Mouse (Mus musculus) erythroblast, embryonic 14.5 days (primary cell): Measurements from ENCODE around the gene Cep128. TPM values are rescaled to one million over a fixed set of nuclear protein-coding genes. Genes with fewer than 3 reads are reported as not detected.
"Not testable (repeated sequence)": the region's sequence is repeated elsewhere in the genome, so short reads cannot be mapped to it uniquely, and the experiment has no call there.

Experiments
- H3K27me3 ChIP-seq: 2 replicates; pipeline ENCODE4 v1.6.1; 2012; ENCODE audit warnings: inconsistent platforms; ENCODE audit not compliant: control insufficient read depth
- H3K36me3 ChIP-seq: 2 replicates; pipeline ENCODE4 v1.6.1; 2012; ENCODE audit warnings: mild to moderate bottlenecking, inconsistent platforms; ENCODE audit not compliant: control insufficient read depth
- H3K4me1 ChIP-seq: 2 replicates; pipeline ENCODE4 v1.6.1; 2012; ENCODE audit warnings: inconsistent platforms; ENCODE audit not compliant: control insufficient read depth
- H3K4me3 ChIP-seq: replicated peaks from 2 replicates; pipeline ENCODE3; 2012; ENCODE audit warnings: moderate library complexity, mild to moderate bottlenecking, inconsistent platforms
- H3K9me3 ChIP-seq: 2 replicates; pipeline ENCODE4 v1.6.1; 2012; ENCODE audit warnings: low read length, inconsistent platforms, mixed read lengths; ENCODE audit not compliant: control insufficient read depth
- GATA1 ChIP-seq: IDR thresholded peaks from 2 replicates; pipeline ENCODE4 v1.6.1; 2012; ENCODE audit warnings: low read length, inconsistent platforms, mixed read lengths
- TAL1 ChIP-seq: IDR thresholded peaks from 3 replicates; pipeline ENCODE4 v1.6.1; 2012; ENCODE audit warnings: low read length, inconsistent platforms, mixed read lengths
- polyA plus RNA-seq: library from polyadenylated mRNA; stranded (reverse); fragments of >175 nt; gene quantifications from 2 replicates; pipeline ENCODE4 v1.2.3, GENCODE M21; 2012

Gene Cep128
- polyA plus RNA-seq, 1 experiment = 1.4 TPM

DNA sequence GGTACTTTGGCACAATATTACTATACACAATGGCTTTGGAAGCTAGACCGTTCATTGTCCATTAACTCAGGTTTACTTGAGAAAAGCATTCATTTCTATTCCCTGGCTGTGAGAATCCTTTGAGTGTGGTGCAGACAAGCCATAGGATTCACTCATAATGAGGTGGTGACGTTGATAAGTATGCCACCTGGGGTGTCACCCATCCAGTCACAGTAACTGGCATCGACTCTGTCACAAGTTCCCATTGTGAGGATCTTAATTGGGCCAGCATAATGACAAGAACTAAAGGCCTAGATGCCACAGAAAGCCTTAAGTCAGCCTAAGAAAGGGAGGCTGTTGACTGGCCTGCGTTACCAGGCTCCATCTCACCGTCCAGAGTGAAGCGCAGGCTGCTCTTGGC, 396.9 kb downstream of the Cep128 start:
- H3K4me1 ChIP-seq = no peaks in the 10 kb centered on the region
- TF ChIP-seq TAL1 = no peak
- TF ChIP-seq GATA1 = no peak
- H3K36me3 ChIP-seq = no peaks in the 10 kb centered on the region
- H3K27me3 ChIP-seq = no peaks in the 10 kb centered on the region
- H3K9me3 ChIP-seq = no peaks in the 10 kb centered on the region
- no peak overlapping the region for H3K4me3 ChIP-seq

DNA sequence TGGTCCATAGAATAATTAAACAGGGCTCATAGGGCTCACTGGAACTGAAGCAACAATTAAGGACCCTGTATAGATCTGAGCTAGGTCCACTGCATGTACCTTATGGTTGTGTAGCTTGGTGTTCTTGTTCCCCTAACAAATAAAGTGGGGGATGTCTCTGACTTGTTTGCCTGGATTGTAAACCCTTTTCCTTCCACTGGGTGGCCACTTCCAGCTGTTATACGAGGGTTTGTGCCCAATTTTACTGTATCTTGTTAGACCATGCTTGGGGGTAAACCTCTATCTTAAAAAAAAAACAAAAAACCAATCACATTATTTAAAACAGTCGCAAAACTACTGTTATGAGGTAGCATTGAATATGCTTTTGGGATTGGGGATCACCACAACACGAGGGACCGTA, 402.2 kb downstream of the Cep128 start:
- Histone ChIP-seq H3K4me1 (no peaks in the 10 kb centered on the region), H3K9me3 (no peaks in the 10 kb centered on the region), H3K36me3 (no peaks in the 10 kb centered on the region), H3K27me3 (no peaks in the 10 kb centered on the region), H3K4me3 (no peak overlapping the region)
- TF ChIP-seq TAL1 (no peak), GATA1 (no peak)

DNA sequence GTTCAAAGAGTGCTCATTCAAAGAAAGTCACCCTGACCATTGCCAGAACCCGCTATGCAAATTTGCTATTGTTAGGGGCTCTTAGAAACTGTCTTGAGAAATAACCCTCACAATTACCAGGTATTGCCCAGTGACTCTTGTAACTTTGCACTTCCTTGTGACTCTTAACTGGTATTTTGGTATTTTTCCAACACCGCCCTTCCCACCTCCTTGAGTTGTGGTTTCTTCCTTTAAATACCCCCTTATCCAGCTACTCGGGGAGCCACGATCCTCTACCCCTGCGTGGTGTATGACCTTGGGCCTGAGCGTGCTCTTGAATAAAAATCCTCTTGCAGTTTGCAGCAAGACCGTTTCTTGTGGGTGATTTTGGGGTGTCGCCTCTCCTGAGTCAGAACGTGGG, 407.8 kb downstream of the Cep128 start:
- not testable (repeated sequence) for H3K4me3 ChIP-seq, H3K36me3 ChIP-seq, H3K4me1 ChIP-seq, H3K9me3 ChIP-seq, H3K27me3 ChIP-seq

DNA sequence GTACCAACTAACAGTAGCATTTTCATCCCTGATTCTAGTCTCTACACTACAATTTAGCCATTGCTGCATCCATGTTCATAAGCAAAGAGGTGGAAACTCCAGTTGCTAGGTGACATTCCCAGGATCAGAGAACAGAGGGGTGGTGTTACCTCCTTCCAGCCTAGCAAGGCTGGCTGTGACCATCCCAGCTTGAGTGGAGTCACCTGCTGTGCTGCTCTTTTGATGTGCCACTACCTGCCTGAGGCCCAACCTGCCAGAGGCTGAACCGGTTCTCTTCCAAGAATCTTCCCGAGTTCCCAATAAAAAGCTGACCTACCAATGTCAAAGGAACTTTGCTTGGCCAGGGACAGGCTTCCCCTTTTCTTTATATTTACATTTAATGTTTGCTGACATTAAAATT, 408.8 kb downstream of the Cep128 start:
- TF ChIP-seq TAL1 (no peak), GATA1 (no peak)
- H3K36me3 ChIP-seq = no peaks in the 10 kb centered on the region
- no peak overlapping the region for H3K4me3 ChIP-seq
- no peaks in the 10 kb centered on the region for H3K4me1 ChIP-seq
- H3K27me3 ChIP-seq = no peaks in the 10 kb centered on the region
- no peaks in the 10 kb centered on the region for H3K9me3 ChIP-seq

DNA sequence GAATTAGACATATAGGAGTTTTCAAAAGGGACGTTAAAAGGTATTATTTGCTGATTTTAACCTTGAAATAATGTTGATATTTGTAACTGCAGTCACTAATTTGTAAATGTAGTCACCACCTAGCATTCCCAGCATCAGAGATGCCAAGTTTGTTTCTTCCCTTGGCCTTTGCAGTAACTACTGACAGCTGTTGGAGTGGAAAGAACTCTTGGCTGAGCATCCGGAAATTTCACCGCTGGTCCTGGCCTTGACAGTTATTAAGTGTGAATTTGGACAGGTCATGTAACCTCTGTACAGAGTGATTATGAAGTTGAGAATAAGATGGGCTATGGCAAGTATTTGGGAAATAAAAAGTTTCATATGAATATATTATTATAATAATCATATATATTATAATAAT, 413.1 kb downstream of the Cep128 start:
- H3K4me3 ChIP-seq = no peak overlapping the region
- H3K36me3 ChIP-seq = no peaks in the 10 kb centered on the region
- H3K27me3 ChIP-seq = no peaks in the 10 kb centered on the region
- no peaks in the 10 kb centered on the region for H3K4me1 ChIP-seq
- TF ChIP-seq TAL1 = no peak
- TF ChIP-seq GATA1 = no peak
- peaks cover 3% of the 10 kb centered on the region for H3K9me3 ChIP-seq

DNA sequence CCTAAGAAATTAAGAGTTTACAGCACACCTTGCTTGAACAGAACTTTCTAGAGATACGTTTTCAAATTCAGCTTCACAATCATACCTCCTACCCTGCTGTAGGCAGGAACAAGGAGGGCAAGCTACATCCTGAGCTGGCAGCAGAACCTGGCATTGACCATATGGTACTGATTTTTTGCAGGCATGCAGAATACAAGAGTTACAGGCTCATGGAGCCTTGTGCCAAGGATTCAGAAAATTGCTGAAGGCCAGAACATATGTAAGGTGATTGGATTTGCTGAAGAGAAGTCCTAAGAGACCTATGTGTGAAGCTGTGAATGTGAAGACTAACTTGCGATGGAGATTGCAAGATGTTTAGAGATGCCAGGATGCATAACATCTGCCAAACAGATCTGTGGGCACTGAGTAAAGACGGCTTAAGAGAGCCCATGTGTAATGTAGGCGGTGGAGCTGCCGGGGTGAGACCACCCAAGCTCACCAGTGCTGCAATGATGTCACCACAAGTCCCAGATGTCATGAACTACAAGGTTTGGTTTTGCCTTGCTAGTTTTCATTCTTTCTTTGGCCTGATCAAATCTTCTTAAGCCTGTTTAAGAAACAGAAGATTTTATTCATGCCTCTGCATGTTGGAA, 422.7 kb downstream of the Cep128 start:
- H3K4me1 ChIP-seq = no peaks in the 10 kb centered on the region
- no peaks in the 10 kb centered on the region for H3K9me3 ChIP-seq
- H3K27me3 ChIP-seq = no peaks in the 10 kb centered on the region
- no peak overlapping the region for H3K4me3 ChIP-seq
- no peaks in the 10 kb centered on the region for H3K36me3 ChIP-seq
- TF ChIP-seq TAL1 (no peak), GATA1 (no peak)

DNA sequence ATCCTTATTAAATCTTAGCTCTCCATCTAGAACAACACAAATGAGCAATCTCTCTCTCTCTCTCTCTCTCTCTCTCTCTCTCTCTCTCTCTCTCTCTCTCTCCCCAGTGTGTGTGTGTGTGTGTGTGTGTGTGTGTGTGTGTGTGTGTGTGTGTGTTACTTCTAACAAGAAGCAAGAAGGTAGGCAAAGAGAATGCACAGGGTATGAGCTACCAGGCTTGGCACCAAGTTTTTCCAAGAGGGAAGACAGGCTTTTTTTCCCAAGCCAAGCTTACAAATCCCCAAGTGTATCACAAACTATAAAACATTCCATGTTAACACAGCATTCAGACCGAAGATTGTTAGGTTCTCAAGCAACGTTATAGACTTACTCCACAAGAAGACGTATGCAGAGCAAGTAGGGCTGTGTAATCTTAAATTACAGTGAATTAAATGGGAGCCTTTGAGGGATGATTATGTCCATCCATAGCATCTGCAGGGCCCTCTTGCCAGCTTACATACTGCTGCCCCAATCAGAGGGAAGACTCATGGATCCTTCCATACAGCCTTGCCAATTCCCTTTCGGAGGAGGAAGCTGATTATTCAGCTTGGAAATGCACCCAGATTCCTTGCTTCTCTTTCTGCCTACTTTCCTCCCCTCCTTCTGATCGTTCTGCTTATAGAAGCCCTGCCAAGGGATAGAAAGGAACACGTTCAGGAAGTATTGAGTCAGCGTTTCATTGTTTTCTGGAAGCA, 429.3 kb downstream of the Cep128 start:
- H3K27me3 ChIP-seq = no peaks in the 10 kb centered on the region
- H3K9me3 ChIP-seq = no peaks in the 10 kb centered on the region
- TF ChIP-seq TAL1 (no peak), GATA1 (no peak)
- no peak overlapping the region for H3K4me3 ChIP-seq
- H3K36me3 ChIP-seq = no peaks in the 10 kb centered on the region
- H3K4me1 ChIP-seq = no peaks in the 10 kb centered on the region

Other genes with a start within 250 kb of the Cep128 start
- not detected in 2 replicates for gene Tshr, start 154 bp upstream of the Cep128 start, polyA plus RNA-seq
- gene Gtf2a1, start 206.1 kb upstream of the Cep128 start, polyA plus RNA-seq = 0.80 and 0.84 TPM in 2 replicates